Mouse (Mus musculus) bone marrow, adult 2 months (tissue): Measurements from ENCODE around the gene Cdkn3. TPM values are rescaled to one million over a fixed set of nuclear protein-coding genes. Genes with fewer than 3 reads are reported as not detected.

Experiments
- H3K27ac ChIP-seq: fragments of 200-500 bp; 2 replicates; pipeline ENCODE4 v1.5.1; 2012; ENCODE audit warnings: low read depth, mild to moderate bottlenecking, control low read depth, inconsistent platforms, low read length; ENCODE audit not compliant: control insufficient read depth, poor library complexity, insufficient read depth
- H3K4me1 ChIP-seq: fragments of 200-500 bp; 2 replicates; pipeline ENCODE4 v1.6.1; 2011; ENCODE audit warnings: low read length; ENCODE audit not compliant: control insufficient read depth, insufficient read depth
- H3K4me3 ChIP-seq: fragments of 200-500 bp; replicated peaks from 2 replicates; pipeline ENCODE3; 2011; ENCODE audit warnings: mild to moderate bottlenecking, low read depth, low read length, control low read depth; ENCODE audit not compliant: control insufficient read depth
- CTCF ChIP-seq: fragments of 200-500 bp; IDR thresholded peaks from 2 replicates; pipeline ENCODE4 v1.5.1; 2011; ENCODE audit warnings: low read length, control low read depth; ENCODE audit not compliant: control insufficient read depth, insufficient read depth
- POLR2A ChIP-seq: fragments of 200-500 bp; IDR thresholded peaks from 2 replicates; pipeline ENCODE4 v1.6.1; 2011; ENCODE audit warnings: low read depth, mild to moderate bottlenecking, control low read depth, low read length, borderline replicate concordance; ENCODE audit not compliant: control insufficient read depth
- WGBS: fragments of 180-500 bp; shearing (Covaris S2); methylation state at CpG from one replicate; pipeline ENCODE4 v1.1.7; 2018; 5-methylcytosine and 5-hydroxymethylcytosine counted together
- polyA plus RNA-seq: library from polyadenylated mRNA; stranded (reverse); fragments of >200 nt; gene quantifications from 2 replicates; pipeline ENCODE4 v1.2.4, GENCODE M21; 2011; ENCODE audit warnings: low replicate concordance; ENCODE audit not compliant: missing spikeins, insufficient read depth, insufficient read length

The Cdkn3 gene
- polyA plus RNA-seq = 55.2 and 105 TPM in 2 replicates

GRCm38 (mm10) chr14:46760355-46761029 is at the start of gene Cdkn3:
TSS of gene Cdkn3 (plus strand) at chr14:46760541.
- peak within 1 kb of the TSS; percentile 75 for H3K27ac ChIP-seq
- TF ChIP-seq POLR2A = peak; percentile 82; the same call in 1 of the 2 replicates
- 0 out of 2 replicates have a peak, but pooled peaks have one; percentile 4 for TF ChIP-seq CTCF

DNA sequence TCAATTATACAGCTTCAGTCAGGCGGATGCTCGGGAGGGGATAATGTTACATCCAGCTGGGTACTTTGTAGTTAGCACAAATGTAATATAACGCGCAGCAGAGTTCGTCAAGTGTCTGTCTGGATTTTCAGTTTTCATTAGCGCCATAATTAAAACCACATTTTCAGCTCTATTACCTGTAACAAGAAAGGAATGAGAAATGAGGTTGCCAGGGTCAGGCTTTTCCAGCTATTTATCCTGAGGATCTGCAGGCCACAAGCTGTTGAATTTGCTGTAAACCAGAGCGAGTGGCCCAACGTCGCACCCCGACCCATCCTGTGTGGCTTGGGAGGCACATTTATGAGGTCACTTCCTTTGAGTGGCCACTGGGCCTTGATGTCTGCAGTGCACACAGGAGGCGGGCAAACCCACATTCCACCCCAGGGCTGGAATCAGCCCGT is 41.8 kb upstream of the Cdkn3 start:
- Histone ChIP-seq H3K27ac (no peak overlapping the region), H3K4me1 (no peaks in the 10 kb centered on the region), H3K4me3 (no peak overlapping the region)
- 77% methylated on average over 12 of the region's 12 CpGs for WGBS
- TF ChIP-seq CTCF (no peak), POLR2A (no peak)

More at GRCm38 (mm10) chr14:46760355-46761029, at the start of gene Cdkn3:
- H3K4me1 ChIP-seq = no peaks in the 10 kb centered on the region
- peak within 1 kb of the TSS; percentile 96 for H3K4me3 ChIP-seq
- under 1% methylated on average over 54 of the region's 54 CpGs for WGBS

- TF ChIP-seq CTCF (0 out of 2 replicates have a peak, but pooled peaks have one; percentile 11), POLR2A (no peak)
- Histone ChIP-seq H3K4me1 (no peaks in the 10 kb centered on the region), H3K4me3 (no peak overlapping the region), H3K27ac (no peak overlapping the region)
- 78% methylated on average over 5 of the region's 5 CpGs for WGBS
These were observed 38.3 kb upstream of the Cdkn3 start for GRCm38 (mm10) chr14:46722031-46722430.

DNA sequence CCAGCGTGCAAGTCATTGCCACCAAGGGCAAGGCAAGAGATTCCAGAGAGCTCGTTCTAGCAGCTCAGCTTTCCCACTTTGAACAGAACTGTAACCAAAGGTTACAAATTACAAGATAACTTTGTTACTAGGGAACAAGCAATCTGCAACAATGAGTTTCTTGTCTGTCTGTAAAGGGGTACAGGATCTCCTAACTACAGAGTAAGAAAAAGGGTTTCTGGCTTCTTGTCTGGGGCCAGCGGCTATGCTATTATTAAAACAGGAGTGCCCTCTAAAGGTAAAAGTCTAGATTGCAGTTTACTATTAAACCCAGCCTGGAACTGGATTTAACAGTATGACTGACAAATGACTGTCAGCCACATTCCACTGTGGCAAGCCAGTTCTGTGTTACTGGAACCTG is 36.5 kb upstream of the Cdkn3 start:
- Histone ChIP-seq H3K27ac (no peak overlapping the region), H3K4me1 (no peaks in the 10 kb centered on the region), H3K4me3 (no peak overlapping the region)
- WGBS = 37% methylated on average over 3 of the region's 3 CpGs
- TF ChIP-seq CTCF (no peak), POLR2A (no peak)

DNA sequence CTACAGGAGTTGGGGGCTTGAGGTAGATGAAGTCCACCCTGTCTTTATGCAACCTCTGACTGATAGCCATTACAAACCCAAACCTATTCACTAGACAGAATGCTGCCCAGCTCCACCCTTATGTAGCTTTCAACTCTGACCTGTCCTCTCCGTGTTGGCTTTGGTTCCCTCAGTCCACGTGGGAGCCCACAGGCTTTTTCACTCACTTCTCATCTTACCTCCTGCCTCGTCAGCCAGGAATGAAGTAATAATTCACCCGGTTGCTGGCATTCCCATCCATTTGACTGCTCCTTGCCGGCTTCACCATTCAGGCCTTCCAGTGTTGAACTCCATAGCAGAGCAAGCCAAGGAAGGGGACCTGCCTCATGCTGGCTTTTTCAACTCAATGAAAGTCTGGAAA is 35.4 kb upstream of the Cdkn3 start:
- TF ChIP-seq CTCF (no peak), POLR2A (no peak)
- no peak overlapping the region for H3K27ac ChIP-seq
- no peaks in the 10 kb centered on the region for H3K4me1 ChIP-seq
- H3K4me3 ChIP-seq = no peak overlapping the region
- WGBS = 53% methylated on average over 5 of the region's 5 CpGs

DNA sequence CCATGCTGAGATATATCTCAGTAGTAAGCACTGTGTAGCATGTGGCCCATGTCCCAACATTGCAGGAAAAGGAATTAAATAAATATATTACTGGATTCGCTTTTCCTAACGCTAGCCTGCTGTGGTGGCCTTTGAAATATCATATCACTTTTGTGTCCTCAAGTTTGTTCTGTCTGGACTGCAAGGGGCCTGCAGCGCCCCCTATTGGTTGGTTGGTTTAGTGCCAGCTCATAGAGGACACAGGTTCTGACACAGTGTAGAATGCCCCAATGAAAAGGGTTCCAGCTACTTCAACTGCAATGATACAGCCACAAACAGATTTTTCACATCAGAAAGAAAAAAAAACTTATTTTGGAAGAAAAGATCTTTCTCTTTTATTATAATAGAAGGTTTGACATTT is 34.6 kb upstream of the Cdkn3 start:
- Histone ChIP-seq H3K4me1 (no peaks in the 10 kb centered on the region), H3K27ac (no peak overlapping the region), H3K4me3 (no peak overlapping the region)
- TF ChIP-seq CTCF = peak; percentile 50
- TF ChIP-seq POLR2A = no peak
- 55% methylated on average over 3 of the region's 3 CpGs for WGBS

DNA sequence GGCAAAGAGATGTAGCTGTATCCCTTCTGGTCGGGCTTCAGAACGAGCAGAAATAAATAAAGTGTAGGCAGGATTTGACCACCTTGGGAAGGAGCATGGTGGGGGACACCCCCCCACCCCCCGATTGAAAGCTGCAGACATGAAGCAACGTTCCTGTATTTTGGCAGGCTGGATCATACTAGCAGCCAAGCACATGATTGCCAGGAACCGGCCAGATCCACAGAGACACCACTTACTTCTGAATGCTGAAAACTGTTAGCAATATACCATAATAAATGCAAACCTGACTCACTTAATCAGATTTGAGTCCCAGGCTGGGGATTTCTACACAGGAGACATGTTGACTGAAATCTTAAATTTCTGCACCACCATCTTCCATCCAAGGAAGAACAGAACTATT is 26.1 kb upstream of the Cdkn3 start:
- Histone ChIP-seq H3K27ac (no peak overlapping the region), H3K4me1 (no peaks in the 10 kb centered on the region), H3K4me3 (no peak overlapping the region)
- 69% methylated on average over 5 of the region's 5 CpGs for WGBS
- TF ChIP-seq POLR2A = no peak
- TF ChIP-seq CTCF = no peak

DNA sequence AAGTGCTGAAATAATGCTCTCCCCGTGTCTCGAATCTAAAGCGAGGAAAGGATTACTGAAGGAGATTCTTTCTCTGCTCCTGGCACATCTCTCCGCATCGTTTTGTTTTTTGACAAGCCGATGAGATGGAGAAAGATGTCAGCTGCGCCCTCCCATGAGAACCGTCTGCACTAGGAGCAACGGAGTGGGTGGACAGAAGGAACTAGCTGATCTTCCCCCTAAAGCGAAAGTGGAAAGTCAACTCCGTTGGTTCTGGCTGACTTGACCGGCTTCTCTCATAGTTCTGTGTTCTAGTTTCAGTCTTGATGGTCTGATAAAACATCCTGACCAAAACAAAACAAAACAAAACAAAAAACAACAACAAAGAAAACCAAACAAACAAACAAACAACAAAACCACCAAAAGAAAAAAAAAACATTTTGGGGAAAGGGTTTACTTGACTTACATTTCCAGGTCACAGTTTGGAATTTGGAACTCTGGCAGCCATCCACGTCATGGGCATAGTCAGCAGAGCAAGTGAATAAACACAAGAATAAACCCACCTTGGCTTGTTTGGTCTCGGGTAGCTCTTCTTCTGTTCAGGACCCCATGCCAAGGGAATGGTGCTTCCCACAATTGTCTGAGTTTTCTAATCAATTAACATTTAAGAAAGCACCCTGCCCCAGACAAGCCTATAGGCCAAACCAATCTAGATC is 25.4 kb upstream of the Cdkn3 start:
- Histone ChIP-seq H3K27ac (no peak overlapping the region), H3K4me3 (no peak overlapping the region), H3K4me1 (no peaks in the 10 kb centered on the region)
- 77% methylated on average over 14 of the region's 14 CpGs for WGBS
- TF ChIP-seq CTCF = no peak
- no peak for TF ChIP-seq POLR2A
